Mouse (Mus musculus): ENCODE data around the gene Irf2.

- TF ChIP-seq GATA1 (IDR thresholded peaks at IDR 0.05; ENCODE audit: borderline replicate concordance, low read length) (no peak), FLI1 (IDR thresholded peaks at IDR 0.05; ENCODE audit: low read length) (no peak)
Observed at GRCm38 (mm10) chr8:46834440-46834839, 94.9 kb downstream of the Irf2 start.
